Mouse (Mus musculus) forebrain, embryonic 13.5 days (tissue): Measurements from ENCODE around the gene Reg3b. TPM values are rescaled to one million over a fixed set of nuclear protein-coding genes. Genes with fewer than 3 reads are reported as not detected.

Experiments used
- polyA plus RNA-seq: library from polyadenylated mRNA; unstranded; fragments of >200 nt; fragmentation: Nextera tagmentation; extraction: Ambion mirVana; gene quantifications from 2 replicates; pipeline ENCODE4 v1.2.1, GENCODE M21; 2015

Gene Reg3b
- polyA plus RNA-seq, 1 experiment from 2014 or later: not detected

Other genes with a start within 250 kb of the Reg3b start
- gene Reg3d, start 8.2 kb downstream of the Reg3b start, polyA plus RNA-seq: not detected in 2 replicates
- not detected in 2 replicates for gene Reg3a, start 10.1 kb downstream of the Reg3b start, polyA plus RNA-seq
- not detected in 2 replicates for gene Reg2, start 25.0 kb downstream of the Reg3b start, polyA plus RNA-seq
- not detected in 2 replicates for gene Reg1, start 52.1 kb downstream of the Reg3b start, polyA plus RNA-seq
- gene Reg3g, start 98.2 kb downstream of the Reg3b start, polyA plus RNA-seq: not detected in 2 replicates